Mouse (Mus musculus): Measurements from ENCODE around the gene Mybbp1a. TPM values are rescaled to one million over a fixed set of nuclear protein-coding genes. Genes with fewer than 3 reads are reported as not detected.
"Not testable (repeated sequence)": the region's sequence is repeated elsewhere in the genome, so short reads cannot be mapped to it uniquely, and the experiment has no call there.

The Mybbp1a gene
- total RNA-seq, 2 experiments from 2014 or later, result 71.8 to 90.1 TPM

DNA sequence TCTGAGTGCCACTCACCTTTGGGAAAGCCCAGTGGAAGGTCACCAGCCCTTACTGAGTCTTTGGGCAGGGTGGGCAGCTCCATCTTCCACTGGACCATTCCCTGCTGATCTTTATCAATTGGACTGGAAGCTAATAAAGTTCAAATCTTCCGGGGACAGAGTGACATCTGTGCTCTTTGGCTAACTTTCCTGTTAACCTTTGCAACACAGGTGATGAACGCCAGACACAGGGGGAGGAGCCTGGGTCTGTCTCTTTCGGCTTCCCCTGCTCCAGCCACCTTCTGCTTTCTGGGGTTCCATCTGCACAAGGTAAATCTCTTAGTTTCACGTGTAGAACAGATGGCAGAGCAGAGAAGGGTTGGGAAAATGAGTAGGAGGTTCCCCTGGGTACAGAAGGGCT is 2.7 kb upstream of the Mybbp1a start:
- no peak for DNase-seq (ENCODE audit: low spot score in 2 of 2)

GRCm38 (mm10) chr11:72440597-72440964 is 574 bp upstream of the Mybbp1a start:
- DNase-seq (ENCODE audit: low spot score in 2 of 2), result not testable (repeated sequence)

GRCm38 (mm10) chr11:72446311-72447105 is 5.4 kb downstream of the Mybbp1a start:
- DNase-seq (ENCODE audit: low spot score in 2 of 2), result no peak

- no peak for DNase-seq (ENCODE audit: low spot score in 2 of 2)
These were observed 6.3 kb downstream of the Mybbp1a start for GRCm38 (mm10) chr11:72447475-72447874.

- no peak for DNase-seq (ENCODE audit: low spot score in 2 of 2)
These were observed 11.0 kb downstream of the Mybbp1a start for GRCm38 (mm10) chr11:72452140-72452665.

DNA sequence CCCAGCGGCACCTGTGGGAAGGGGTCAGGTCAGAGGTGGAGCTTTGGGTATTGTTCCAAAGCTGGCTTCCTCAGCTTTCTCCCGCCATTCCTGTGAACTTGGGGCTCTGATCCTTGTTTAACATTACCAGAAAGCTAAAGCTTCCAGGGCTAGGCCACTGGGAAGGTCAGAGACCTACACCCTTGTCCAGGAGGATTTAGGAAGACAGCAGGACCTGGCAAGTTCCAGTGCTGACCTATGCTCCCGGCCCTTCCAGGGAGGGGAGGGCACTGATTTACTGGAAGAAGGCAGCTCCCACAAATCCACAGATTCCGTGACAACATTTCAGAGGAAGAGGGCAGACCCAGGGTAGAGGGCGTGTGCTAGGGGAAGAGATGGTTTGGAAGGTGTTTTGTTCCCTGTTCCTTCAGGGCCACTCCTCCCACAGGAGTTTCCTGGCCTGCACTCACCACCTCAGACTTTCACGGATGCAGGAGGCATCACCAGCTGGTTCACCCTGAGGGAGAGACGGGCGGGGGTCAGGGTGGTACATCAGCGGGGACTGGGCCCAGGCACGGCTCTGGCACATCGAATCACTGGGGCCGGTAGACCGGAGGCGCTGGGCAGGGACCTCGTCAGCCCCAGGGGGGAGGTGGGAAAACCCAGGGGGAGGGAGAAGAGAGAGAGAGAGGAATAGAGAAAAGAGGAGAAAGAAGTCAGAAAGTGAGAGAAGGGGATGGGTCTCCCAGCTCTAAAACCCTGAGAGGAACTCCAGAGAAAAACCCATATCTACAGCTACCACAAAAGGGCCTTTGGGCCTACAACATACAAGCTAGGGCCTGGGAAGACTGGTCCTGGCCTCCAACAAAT is 12.2 kb downstream of the Mybbp1a start:
- DNase-seq (ENCODE audit: low spot score in 2 of 2), result no peak

- DNase-seq (ENCODE audit: low spot score in 2 of 2), result no peak
These were observed 14.5 kb downstream of the Mybbp1a start for GRCm38 (mm10) chr11:72455694-72456093.

DNA sequence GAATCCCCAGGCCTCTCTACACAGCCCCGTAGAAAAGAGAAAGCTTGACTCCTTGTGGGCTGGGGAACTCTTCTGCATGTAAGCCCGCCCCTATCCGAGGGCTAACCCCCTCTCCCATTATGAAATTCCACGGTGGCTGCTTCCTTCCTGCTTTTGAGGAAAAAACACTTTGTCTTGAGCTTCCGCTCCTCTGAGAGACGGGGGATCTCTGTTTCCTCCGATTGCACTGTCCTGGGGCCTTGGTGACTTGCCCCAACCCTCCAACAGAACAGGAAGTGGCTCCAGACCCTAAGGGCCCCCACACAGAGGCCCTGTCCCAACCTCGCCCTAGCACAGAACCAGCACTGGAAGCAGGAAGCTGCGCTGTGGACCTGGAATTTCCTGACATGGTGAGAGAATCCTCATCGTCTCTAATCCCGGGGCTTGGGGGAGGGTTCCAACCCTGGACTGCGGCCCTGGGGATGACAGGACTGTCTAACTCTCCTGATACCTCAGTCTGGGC is 16.9 kb downstream of the Mybbp1a start:
- no peak for DNase-seq (ENCODE audit: low spot score in 2 of 2)

DNA sequence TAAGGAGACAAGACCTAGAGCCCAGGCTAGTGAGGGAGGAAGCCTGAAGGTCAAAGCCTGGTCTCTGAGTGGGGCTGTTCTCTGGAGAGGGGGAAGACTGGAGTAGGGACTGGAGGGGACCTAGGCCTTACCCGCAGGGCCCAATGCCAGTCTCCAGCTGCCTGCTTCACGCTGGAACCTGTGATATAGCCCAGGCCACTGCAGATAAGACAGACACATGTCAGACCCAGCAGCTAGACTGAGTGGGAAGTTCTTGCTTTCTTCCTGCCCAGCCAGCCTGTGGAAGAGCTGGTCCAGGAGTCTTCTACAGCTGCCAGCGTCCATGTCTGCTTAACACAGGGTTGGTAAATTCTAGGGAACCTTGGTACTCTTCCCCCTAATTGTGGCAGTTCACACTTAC is 17.3 kb downstream of the Mybbp1a start:
- no peak for DNase-seq (ENCODE audit: low spot score in 2 of 2)

GRCm38 (mm10) chr11:72461500-72461981 is 20.4 kb downstream of the Mybbp1a start:
- DNase-seq (ENCODE audit: low spot score in 2 of 2), result no peak

GRCm38 (mm10) chr11:72464821-72465220 is 23.7 kb downstream of the Mybbp1a start:
- DNase-seq (ENCODE audit: low spot score in 2 of 2), result no peak

GRCm38 (mm10) chr11:72465978-72466693 is 25.0 kb downstream of the Mybbp1a start:
- DNase-seq (ENCODE audit: low spot score in 2 of 2), result no peak

GRCm38 (mm10) chr11:72466694-72467507 is 25.7 kb downstream of the Mybbp1a start:
- DNase-seq (ENCODE audit: low spot score in 2 of 2), result no peak

- no peak for DNase-seq (ENCODE audit: low spot score in 2 of 2)
These were observed 27.4 kb downstream of the Mybbp1a start for GRCm38 (mm10) chr11:72468525-72468924.

GRCm38 (mm10) chr11:72469217-72469616 is 28.1 kb downstream of the Mybbp1a start:
- peak in 1 of 2 experiments; percentile 42 for DNase-seq (ENCODE audit: low spot score in 2 of 2)

GRCm38 (mm10) chr11:72470004-72470403 is 28.8 kb downstream of the Mybbp1a start:
- no peak for DNase-seq (ENCODE audit: low spot score in 2 of 2)

DNA sequence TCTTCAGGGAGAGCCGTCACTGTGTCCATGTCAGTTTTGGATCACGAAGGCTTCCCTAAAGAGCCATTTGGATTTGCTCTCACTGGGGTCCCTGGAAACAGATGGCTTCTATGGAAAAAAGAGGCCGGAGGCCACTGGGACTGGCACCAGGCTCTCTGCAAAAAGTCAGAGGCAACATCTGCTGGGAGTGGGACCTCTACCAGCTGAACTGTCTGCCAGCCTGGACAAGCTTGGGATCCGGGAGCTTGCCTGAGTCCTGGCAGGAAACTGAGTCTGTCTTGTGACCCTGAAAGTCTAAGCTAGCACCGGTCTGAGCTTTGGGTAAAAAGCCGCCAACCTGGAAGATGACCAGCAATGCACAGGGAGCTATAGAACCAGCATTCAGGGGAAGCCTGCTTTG is 30.2 kb downstream of the Mybbp1a start:
- no peak for DNase-seq (ENCODE audit: low spot score in 2 of 2)

DNA sequence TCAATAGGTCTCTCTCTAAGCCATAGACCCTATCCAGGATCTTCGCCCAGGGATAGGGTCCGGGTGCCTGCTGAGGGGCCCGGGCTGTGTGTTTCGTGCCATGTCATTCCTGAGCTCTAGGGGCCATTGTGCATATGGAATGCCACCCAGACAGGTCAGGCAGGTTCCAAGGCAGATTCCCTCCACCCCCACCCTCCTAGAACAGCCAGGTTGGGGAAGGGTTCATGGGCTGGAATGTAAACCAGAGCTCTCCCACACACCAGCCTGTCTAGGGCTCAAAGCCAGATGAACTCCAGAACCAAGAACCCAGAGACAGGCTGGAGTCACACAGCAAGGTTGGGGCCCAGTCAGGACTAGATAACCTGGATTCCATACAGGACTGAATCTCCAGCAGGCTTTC is 32.4 kb downstream of the Mybbp1a start:
- no peak for DNase-seq (ENCODE audit: low spot score in 2 of 2)

DNA sequence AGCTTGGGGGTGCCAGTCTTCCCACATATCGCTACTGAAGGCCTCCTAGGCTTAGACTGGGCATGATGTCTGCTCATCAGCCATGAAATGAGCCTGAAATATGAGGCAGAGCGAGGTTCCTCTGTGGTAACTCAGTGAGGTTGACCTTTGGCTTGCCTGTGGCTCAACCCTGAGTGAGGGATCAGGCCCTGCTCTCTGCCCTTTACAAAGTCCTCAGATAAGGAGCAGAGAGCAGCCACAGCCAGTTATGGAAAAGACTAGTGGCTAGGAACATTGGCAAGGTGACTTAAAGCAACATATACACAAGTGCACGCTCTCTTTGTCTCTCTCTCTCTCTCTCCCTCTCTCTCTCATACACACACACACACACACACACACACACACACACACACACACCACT is 33.8 kb downstream of the Mybbp1a start:
- no peak for DNase-seq (ENCODE audit: low spot score in 2 of 2)

DNA sequence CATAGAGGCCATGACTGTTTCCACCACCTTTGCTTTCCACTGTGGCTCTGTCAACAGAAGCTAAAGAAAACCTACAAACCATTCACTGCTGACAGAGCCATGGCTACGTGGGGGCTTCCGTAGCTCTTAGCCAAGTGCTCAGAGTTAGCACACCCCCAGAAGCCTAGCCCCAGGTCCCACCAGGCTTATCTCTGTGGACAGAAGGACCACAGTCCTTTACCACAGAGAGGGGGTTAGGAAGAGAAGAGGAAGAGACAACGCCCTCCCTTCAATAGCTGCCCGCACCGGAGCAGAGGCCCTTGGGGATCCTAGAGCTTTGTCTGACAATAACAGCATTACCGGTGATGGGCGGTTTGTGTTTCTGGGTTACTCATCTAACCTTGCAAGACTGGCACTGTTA is 34.3 kb downstream of the Mybbp1a start:
- no peak for DNase-seq (ENCODE audit: low spot score in 2 of 2)
